Mouse (Mus musculus): ENCODE data around the gene Polm. TPM values are rescaled to one million over a fixed set of nuclear protein-coding genes. Genes with fewer than 3 reads are reported as not detected.

Polm gene
- total RNA-seq, 2 experiments from 2014 or later: 4.2 to 5.0 TPM

- intact Hi-C loops (cut with DNase I): no loop called here
- no peak for DNase-seq
Measured at GRCm38 (mm10) chr11:5856479-5857130, 18.8 kb upstream of the Polm start.

DNA sequence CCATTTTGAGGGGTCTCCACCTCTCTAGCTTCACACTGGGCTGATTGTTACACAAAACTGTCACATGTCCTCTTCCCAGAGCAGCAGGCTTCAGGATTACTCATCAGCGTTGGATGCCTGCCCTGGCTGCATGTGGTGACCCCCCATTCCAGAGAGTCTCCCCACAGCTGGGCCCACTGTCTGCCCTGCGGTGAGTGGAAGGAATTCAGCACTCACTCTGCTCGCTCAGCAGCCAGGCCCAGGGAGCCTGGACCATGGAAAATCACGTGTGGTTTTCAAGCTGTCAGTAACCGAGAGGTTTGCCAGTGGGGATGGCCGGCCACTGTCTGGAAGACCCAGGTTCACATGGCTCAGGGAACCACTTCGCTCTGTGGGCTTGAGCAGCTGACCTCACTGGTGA, 18.1 kb upstream of the Polm start:
- DNase-seq: peak; percentile 69 to 79
- intact Hi-C loops (cut with DNase I): no loop called here

DNA sequence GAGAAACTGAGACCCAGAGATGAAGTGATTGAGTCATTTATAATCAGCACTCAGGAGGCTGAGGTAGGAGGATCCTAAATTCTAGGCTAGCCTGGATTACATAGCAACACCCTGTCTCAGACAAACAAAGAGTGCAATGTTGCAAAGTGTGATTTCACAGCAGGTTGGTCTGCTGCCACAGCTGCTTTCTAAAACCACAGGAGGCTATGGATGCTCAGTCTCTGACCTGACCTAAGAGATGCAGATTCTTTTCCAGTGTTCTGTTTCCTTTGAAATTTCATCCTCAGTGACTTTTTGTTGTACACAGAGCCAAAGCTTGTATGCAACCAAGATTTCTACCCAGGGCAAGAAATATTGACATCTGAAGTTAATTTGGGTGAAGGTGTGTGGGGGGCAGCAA, 17.7 kb upstream of the Polm start:
- intact Hi-C loops (cut with DNase I): no loop called here
- DNase-seq: no peak

DNA sequence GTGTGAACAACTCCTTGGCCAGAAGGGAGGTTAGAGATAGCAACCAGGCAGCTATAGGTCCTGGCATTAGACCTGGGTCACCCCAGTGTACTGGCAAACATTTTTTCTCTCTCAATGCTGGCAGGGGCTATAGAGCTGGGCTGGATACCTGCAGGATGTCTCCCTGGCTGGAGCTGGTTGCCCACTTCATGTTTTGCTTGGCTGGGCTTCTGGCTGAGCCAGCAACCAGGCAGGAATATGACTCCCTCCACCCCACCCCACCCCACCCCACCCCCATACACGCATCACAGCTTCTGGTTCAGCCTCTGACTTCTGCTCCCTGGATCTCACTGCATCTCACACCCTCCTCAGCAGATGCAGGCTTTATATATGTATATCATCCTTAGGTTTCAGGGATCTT, 14.5 kb upstream of the Polm start:
- no peak for DNase-seq
- intact Hi-C loops (cut with DNase I): no loop called here

DNA sequence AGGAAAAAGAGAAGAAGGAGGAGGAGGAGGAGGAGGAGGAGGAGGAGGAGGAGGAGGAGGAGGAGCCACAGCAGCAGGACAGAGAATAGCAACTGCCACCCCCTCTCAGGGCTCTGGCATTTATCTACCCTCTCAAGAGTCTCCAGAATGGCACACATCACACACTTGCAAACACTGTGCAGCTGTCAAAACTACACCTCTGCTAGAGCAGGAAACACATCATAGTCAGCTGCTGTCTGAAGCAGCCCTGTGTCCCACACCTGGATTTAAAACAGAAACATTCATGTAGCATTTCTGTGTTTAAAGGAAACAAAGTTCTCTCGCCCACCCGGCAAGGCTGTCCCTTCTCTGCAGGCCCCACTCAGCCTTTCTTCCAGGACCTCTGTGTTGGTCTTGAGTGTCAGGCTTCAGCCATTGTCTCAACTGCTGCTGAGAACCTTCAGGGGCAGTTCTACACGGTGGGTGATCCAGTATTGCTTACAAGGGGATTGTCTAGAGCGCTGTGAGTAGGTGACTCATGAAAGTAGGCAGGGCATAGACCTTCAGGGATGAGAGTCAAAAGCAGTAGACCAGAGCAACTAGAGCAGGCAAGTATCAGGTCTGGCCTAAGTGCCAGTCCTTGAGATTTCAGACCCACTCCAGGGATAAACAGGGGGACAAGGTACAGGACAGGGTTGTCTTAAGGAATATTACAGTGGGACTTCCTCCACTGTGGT, 13.4 kb upstream of the Polm start:
- intact Hi-C loops (cut with DNase I): no loop called here
- DNase-seq: no peak

DNA sequence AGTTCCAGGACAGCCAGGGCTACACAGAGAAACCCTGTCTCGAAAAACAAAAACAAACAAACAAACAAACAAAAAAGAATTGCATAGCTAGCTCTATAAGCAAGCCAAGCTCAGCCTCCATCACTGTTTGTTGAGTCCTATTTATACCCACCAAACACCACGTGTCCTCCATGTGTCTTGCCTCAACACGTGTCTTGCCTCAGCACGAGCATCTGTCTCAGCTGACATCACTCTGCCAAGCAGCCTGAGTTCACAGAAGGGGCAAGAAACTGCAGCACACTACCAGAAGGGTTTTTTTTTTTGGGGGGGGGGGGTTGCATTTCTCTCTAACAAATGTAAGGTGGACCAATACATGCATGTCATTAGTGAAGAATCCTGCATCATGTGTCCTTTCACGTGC, 12.6 kb upstream of the Polm start:
- intact Hi-C loops (cut with DNase I): no loop called here
- no peak for DNase-seq

DNA sequence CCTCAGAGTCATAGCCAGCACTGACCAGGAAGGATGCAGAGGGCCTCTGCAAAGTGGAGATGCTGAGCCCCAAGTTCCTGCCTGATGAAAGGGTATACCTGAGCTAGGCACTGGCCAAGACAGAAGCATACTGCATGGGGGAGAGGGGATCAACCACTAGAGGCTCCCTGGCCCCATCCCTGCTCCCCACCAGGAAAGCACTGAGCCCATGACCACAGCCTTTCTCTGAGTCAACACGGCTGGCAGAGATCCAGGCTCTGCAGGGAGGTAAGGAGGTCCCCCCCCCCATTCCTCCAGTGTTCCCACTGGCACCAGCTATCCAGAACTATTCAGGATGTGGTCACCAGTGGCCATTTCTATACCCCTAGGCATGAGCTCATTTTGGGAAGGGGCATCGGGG, 11.5 kb upstream of the Polm start:
- peak; percentile 28 to 31 for DNase-seq
- intact Hi-C loops (cut with DNase I): no loop called here

- intact Hi-C loops (cut with DNase I): no loop called here
- DNase-seq: peak; percentile 36 to 50
Measured at GRCm38 (mm10) chr11:5848741-5849140, 10.9 kb upstream of the Polm start.

- peak; percentile 55 to 57 for DNase-seq
- intact Hi-C loops (cut with DNase I): no loop called here
Measured at GRCm38 (mm10) chr11:5846639-5847345, 9.0 kb upstream of the Polm start.

DNA sequence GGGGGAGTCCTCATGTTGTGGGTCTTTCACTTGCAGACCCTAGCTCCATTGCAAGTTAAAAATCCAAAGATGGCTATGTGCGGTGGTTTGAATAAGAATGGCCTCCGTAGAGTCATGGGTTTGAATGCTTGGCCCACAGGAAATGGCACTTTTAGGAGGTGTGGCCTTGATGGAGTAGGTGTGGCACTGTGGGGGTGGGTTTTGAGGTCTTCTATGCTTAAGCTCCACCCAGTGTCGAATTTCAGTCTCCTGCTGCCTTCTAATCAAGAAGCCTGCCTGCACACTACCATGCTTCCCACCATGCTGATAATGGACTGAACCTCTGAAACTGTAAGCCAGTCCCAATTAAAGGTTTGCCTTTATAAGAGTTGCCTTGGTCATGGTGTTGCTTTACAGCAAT, 5.3 kb upstream of the Polm start:
- intact Hi-C loops (cut with DNase I): no loop called here
- DNase-seq: no peak

DNA sequence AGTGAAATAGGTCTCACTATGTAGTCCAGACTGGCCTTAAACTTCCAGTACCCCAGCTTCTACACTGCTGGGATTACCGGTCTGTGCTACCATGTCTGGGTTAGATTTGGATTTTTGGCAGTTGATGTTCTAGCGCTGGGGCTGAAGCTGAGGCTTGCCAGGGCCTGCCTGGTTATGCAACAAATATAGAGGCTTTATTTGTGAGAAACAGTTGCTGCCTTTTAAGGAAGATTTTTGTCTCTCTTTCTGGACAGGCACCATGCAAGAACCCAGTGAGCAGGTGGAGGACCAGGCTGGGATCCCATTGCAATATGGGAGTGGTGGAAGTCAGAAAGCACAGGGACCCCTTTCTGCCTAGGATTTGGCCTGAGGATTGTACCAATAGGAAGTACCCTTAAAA, 3.9 kb upstream of the Polm start:
- DNase-seq: no peak
- intact Hi-C loops (cut with DNase I): no loop called here

GRCm38 (mm10) chr11:5840346-5840745, 2.5 kb upstream of the Polm start:
- intact Hi-C loops (cut with DNase I): no loop called here
- DNase-seq: no peak

GRCm38 (mm10) chr11:5836126-5836525, 1.7 kb downstream of the Polm start:
- DNase-seq: no peak

DNA sequence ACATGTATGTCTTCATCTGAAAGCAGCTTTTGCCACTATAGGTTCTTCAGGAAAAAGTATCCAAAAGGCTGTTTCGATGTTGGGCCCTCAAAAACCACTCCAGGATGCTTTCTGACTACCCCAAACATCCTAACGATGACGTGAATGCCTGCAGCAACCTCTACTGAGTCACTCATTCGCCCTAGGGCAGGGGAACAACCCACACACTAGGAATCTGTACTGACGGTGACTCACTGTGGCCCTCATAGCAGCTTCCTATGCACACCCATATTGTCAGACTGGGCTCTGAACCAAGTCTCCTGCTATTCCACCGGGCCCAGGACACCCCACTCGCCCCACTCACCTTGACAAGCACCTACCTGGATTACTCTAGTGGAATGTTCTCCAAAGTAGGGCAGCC, 2.8 kb downstream of the Polm start:
- intact Hi-C loops (cut with DNase I): loop anchor here (5.0 kb wide), 1 partner anchor 48 kb away; the partner anchor contains the start of gene Dbnl
- DNase-seq: no peak

More at GRCm38 (mm10) chr11:5836126-5836525, 1.7 kb downstream of the Polm start:
- intact Hi-C loops (cut with DNase I): loop anchor here (2.0 to 5.0 kb wide), 2 partner anchors 49 kb away; partner anchors contain the start of gene Dbnl

- DNase-seq: no peak
- intact Hi-C loops (cut with DNase I): no loop called here
Measured at GRCm38 (mm10) chr11:5834506-5834905, 3.3 kb downstream of the Polm start.

DNA sequence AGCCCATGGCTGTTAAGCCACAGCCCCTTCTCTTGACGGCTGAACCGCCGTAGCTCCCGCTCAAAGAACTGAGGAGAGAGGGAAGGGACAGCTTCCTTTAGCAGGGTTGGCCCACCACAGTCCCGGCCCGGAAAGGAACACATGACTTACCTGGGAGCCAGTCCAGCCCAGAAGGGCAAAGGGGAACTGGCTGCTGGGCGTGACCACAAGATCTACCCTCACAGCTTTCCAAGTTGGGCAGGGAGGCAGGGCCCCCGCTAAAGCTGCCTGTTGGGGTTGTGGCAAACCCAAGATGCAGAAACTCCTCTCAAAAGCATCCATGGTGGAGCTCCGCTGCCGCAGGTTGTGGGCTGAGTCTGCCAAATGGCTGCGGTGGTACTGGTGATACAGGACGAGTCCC, 8.5 kb downstream of the Polm start:
- DNase-seq: no peak
- intact Hi-C loops (cut with DNase I): no loop called here

DNA sequence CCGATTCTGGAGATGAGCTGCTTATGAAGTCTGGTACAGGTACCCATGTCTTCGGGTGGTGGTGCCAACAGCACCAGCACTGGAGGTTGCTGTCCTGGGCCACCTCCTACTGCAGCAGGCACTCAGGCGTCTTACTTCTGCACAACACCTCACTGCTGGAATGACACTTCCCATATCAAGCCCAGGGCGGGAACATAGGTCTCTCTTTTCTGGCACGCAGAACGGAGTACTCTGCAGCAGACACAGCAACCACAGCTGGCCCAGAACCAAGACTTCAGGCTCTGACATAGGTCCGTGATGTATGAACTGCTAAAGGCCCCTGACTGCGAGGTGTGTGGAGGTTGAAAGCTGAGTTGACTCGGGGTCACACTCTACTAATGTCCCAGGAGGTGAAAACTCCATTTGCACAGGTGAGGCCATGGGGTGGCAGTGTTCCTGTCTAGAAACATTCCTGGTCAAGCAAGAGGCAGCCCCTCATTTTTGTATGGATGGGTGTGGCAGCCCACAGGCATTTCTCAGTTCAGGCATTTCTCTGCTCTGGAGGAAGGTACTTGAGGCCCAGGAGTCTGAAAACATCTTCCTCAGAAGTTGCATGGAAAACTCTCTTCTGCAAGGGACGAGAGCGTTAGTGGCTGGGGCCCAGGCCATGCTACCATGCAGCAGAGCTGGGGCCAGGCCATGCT, 9.2 kb downstream of the Polm start:
- intact Hi-C loops (cut with DNase I): no loop called here
- no peak for DNase-seq

DNA sequence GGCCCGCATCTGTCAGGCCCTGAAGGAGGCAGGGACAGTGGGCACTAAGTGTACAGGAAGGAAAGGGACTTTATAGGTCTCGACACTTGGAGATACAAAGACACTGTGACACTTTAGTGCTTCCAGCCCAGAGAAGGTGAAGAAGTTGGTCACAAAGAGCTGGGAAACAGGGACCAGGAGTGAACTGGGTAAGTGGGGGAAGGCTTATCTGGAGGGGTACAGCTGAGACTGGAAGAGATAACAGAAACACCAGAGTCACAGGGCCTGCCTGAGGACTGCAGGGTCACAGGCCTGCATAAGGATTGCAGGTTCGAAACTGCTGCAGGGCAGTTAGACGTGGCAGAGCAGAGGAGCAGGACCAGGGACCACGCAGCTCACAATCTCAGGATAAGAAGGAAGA, 9.9 kb downstream of the Polm start:
- intact Hi-C loops (cut with DNase I): no loop called here
- no peak for DNase-seq

GRCm38 (mm10) chr11:5825432-5825831, 12.4 kb downstream of the Polm start:
- DNase-seq: no peak
- intact Hi-C loops (cut with DNase I): no loop called here

GRCm38 (mm10) chr11:5819223-5819622, 18.6 kb downstream of the Polm start:
- no peak for DNase-seq
- intact Hi-C loops (cut with DNase I): no loop called here

GRCm38 (mm10) chr11:5813381-5813780, 24.4 kb downstream of the Polm start:
- intact Hi-C loops (cut with DNase I): no loop called here
- DNase-seq: no peak
